Mouse (Mus musculus): ENCODE data around the gene Tmem196. TPM values are rescaled to one million over a fixed set of nuclear protein-coding genes. Genes with fewer than 3 reads are reported as not detected.
"Not testable (repeated sequence)": the region's sequence is repeated elsewhere in the genome, so short reads cannot be mapped to it uniquely, and the experiment has no call there.

The Tmem196 gene
- total RNA-seq (2018; cell fraction: chromatin; rRNA removed) = not detected
- total RNA-seq (2018; cell fraction: cytosol; rRNA removed) = not detected
- total RNA-seq (2018; cell fraction: nucleus; rRNA removed) = not detected
- polyA plus RNA-seq (2018) = not detected in 3 replicates

- no peak within 1 kb of the TSS for H3K4me3 ChIP-seq (ENCODE audit: inconsistent target)
- WGBS (ENCODE audit: missing documents) = 9% methylated on average over 25 of the region's 25 CpGs
- H3K79me2 ChIP-seq (ENCODE audit: inconsistent target) = no peaks in the 10 kb centered on the region
- H3K27ac ChIP-seq = no peak within 1 kb of the TSS
- H3K36me3 ChIP-seq (ENCODE audit: inconsistent target) = no peaks in the 10 kb centered on the region
These were observed at the start of gene Tmem196 for GRCm38 (mm10) chr12:119945589-119946310. Gene Tmem196 (plus strand): TSS chr12:119945822.

- Histone ChIP-seq H3K27ac (no peak overlapping the region), H3K79me2 (ENCODE audit: inconsistent target) (no peaks in the 10 kb centered on the region), H3K4me3 (ENCODE audit: inconsistent target) (no peak overlapping the region), H3K36me3 (ENCODE audit: inconsistent target) (no peaks in the 10 kb centered on the region)
- 19% methylated on average over 14 of the region's 14 CpGs for whole genome bisulfite sequencing (ENCODE audit: missing documents)
These were observed 680 bp downstream of the Tmem196 start for GRCm38 (mm10) chr12:119946311-119946692.

GRCm38 (mm10) chr12:119957041-119957440 lies 11.4 kb downstream of the Tmem196 start:
- H3K79me2 ChIP-seq (ENCODE audit: inconsistent target) = no peaks in the 10 kb centered on the region
- H3K4me3 ChIP-seq (ENCODE audit: inconsistent target) = no peak overlapping the region
- H3K27ac ChIP-seq = no peak overlapping the region
- no peaks in the 10 kb centered on the region for H3K36me3 ChIP-seq (ENCODE audit: inconsistent target)
- WGBS (ENCODE audit: missing documents) = 86% methylated on average over 3 of the region's 3 CpGs

- H3K36me3 ChIP-seq (ENCODE audit: inconsistent target) = no peaks in the 10 kb centered on the region
- 100% methylated on average over 1 of the region's 1 CpGs for WGBS (ENCODE audit: missing documents)
- no peaks in the 10 kb centered on the region for H3K79me2 ChIP-seq (ENCODE audit: inconsistent target)
These were observed 15.1 kb downstream of the Tmem196 start for GRCm38 (mm10) chr12:119960730-119961129.

GRCm38 (mm10) chr12:119965373-119965772 lies 19.8 kb downstream of the Tmem196 start:
- no peak overlapping the region for H3K4me3 ChIP-seq (ENCODE audit: inconsistent target)
- H3K27ac ChIP-seq = no peak overlapping the region
- no peaks in the 10 kb centered on the region for H3K36me3 ChIP-seq (ENCODE audit: inconsistent target)
- no peaks in the 10 kb centered on the region for H3K79me2 ChIP-seq (ENCODE audit: inconsistent target)

More at GRCm38 (mm10) chr12:119960730-119961129, 15.1 kb downstream of the Tmem196 start:
- Histone ChIP-seq H3K4me3 (ENCODE audit: inconsistent target) (no peak overlapping the region), H3K27ac (no peak overlapping the region)

GRCm38 (mm10) chr12:119970068-119970467 lies 24.4 kb downstream of the Tmem196 start:
- H3K36me3 ChIP-seq (ENCODE audit: inconsistent target) = no peaks in the 10 kb centered on the region
- H3K27ac ChIP-seq = no peak overlapping the region
- H3K79me2 ChIP-seq (ENCODE audit: inconsistent target) = no peaks in the 10 kb centered on the region
- H3K4me3 ChIP-seq (ENCODE audit: inconsistent target) = no peak overlapping the region

- no peak overlapping the region for H3K27ac ChIP-seq
- WGBS (ENCODE audit: missing documents) = 6% methylated on average over 2 of the region's 2 CpGs
- no peak overlapping the region for H3K4me3 ChIP-seq (ENCODE audit: inconsistent target)
- no peaks in the 10 kb centered on the region for H3K36me3 ChIP-seq (ENCODE audit: inconsistent target)
- H3K79me2 ChIP-seq (ENCODE audit: inconsistent target) = no peaks in the 10 kb centered on the region
These were observed 36.1 kb downstream of the Tmem196 start for GRCm38 (mm10) chr12:119981731-119982130.

GRCm38 (mm10) chr12:119998267-119998666 lies 52.6 kb downstream of the Tmem196 start:
- H3K36me3 ChIP-seq (ENCODE audit: inconsistent target) = no peaks in the 10 kb centered on the region
- H3K27ac ChIP-seq = no peak overlapping the region
- WGBS (ENCODE audit: missing documents) = 60% methylated on average over 1 of the region's 1 CpGs
- no peaks in the 10 kb centered on the region for H3K79me2 ChIP-seq (ENCODE audit: inconsistent target)
- H3K4me3 ChIP-seq (ENCODE audit: inconsistent target) = no peak overlapping the region

- Histone ChIP-seq H3K36me3 (ENCODE audit: inconsistent target) (no peaks in the 10 kb centered on the region), H3K27ac (no peak overlapping the region)
These were observed 58.7 kb downstream of the Tmem196 start for GRCm38 (mm10) chr12:120004280-120004679.

GRCm38 (mm10) chr12:120014768-120015167 lies 69.1 kb downstream of the Tmem196 start:
- 77% methylated on average over 4 of the region's 4 CpGs for WGBS (ENCODE audit: missing documents)
- Histone ChIP-seq H3K36me3 (ENCODE audit: inconsistent target) (no peaks in the 10 kb centered on the region), H3K4me3 (ENCODE audit: inconsistent target) (no peak overlapping the region), H3K27ac (no peak overlapping the region), H3K79me2 (ENCODE audit: inconsistent target) (no peaks in the 10 kb centered on the region)

More at GRCm38 (mm10) chr12:120004280-120004679, 58.7 kb downstream of the Tmem196 start:
- Histone ChIP-seq H3K4me3 (ENCODE audit: inconsistent target) (no peak overlapping the region), H3K79me2 (ENCODE audit: inconsistent target) (no peaks in the 10 kb centered on the region)

- Histone ChIP-seq H3K36me3 (ENCODE audit: inconsistent target) (no peaks in the 10 kb centered on the region), H3K4me3 (ENCODE audit: inconsistent target) (no peak overlapping the region), H3K79me2 (ENCODE audit: inconsistent target) (no peaks in the 10 kb centered on the region), H3K27ac (no peak overlapping the region)
- 85% methylated on average over 1 of the region's 1 CpGs for WGBS (ENCODE audit: missing documents)
These were observed 69.6 kb downstream of the Tmem196 start for GRCm38 (mm10) chr12:120015201-120015600.

GRCm38 (mm10) chr12:120028089-120028959 lies 82.7 kb downstream of the Tmem196 start:
- H3K79me2 ChIP-seq (ENCODE audit: inconsistent target); H3K4me3 ChIP-seq (ENCODE audit: inconsistent target); H3K36me3 ChIP-seq (ENCODE audit: inconsistent target); H3K27ac ChIP-seq: not testable (repeated sequence)
- WGBS (ENCODE audit: missing documents) = 83% methylated on average over 13 of the region's 15 CpGs
